Mouse (Mus musculus) spleen, adult 12 weeks (tissue): ENCODE results near the gene Reep3.

ENCODE experiments used
- DNase-seq: peaks from one replicate; pipeline ENCODE4 v3.0.0; 2022; ENCODE audit warnings: low spot score

Reep3 gene

GRCm38 (mm10) chr10:67109635-67110034 lies 12.9 kb upstream of the Reep3 start:
- no peak for DNase-seq

- no peak for DNase-seq
These were observed 11.4 kb upstream of the Reep3 start for GRCm38 (mm10) chr10:67108096-67108495.

GRCm38 (mm10) chr10:67107017-67107761 lies 10.4 kb upstream of the Reep3 start:
- DNase-seq = no peak

GRCm38 (mm10) chr10:67106400-67106799 lies 9.7 kb upstream of the Reep3 start:
- no peak for DNase-seq

- no peak for DNase-seq
These were observed 8.8 kb upstream of the Reep3 start for GRCm38 (mm10) chr10:67105331-67106217.

- no peak for DNase-seq
These were observed 7.8 kb upstream of the Reep3 start for GRCm38 (mm10) chr10:67104543-67104942.

- no peak for DNase-seq
These were observed 4.1 kb upstream of the Reep3 start for GRCm38 (mm10) chr10:67100831-67101251.

- DNase-seq = no peak
These were observed 3.4 kb upstream of the Reep3 start for GRCm38 (mm10) chr10:67100011-67100661.

- no peak for DNase-seq
These were observed 2.6 kb upstream of the Reep3 start for GRCm38 (mm10) chr10:67099183-67099929.

GRCm38 (mm10) chr10:67098408-67099050 lies 1.8 kb upstream of the Reep3 start:
- no peak for DNase-seq

- no peak for DNase-seq
These were observed 849 bp upstream of the Reep3 start for GRCm38 (mm10) chr10:67097437-67098150.

- DNase-seq = peak; percentile 50
These were observed 736 bp downstream of the Reep3 start, which contains the start of gene Jmjd1c for GRCm38 (mm10) chr10:67095798-67096620. Gene Jmjd1c (plus strand): TSS chr10:67096125.

GRCm38 (mm10) chr10:67094922-67095321 lies 1.8 kb downstream of the Reep3 start:
- DNase-seq = no peak

GRCm38 (mm10) chr10:67090611-67091010 lies 6.1 kb downstream of the Reep3 start:
- DNase-seq = no peak

GRCm38 (mm10) chr10:67087447-67088226 lies 9.1 kb downstream of the Reep3 start:
- no peak for DNase-seq

GRCm38 (mm10) chr10:67085916-67086315 lies 10.8 kb downstream of the Reep3 start:
- DNase-seq = no peak

- no peak for DNase-seq
These were observed 11.6 kb downstream of the Reep3 start for GRCm38 (mm10) chr10:67085124-67085523.

GRCm38 (mm10) chr10:67083446-67084166 lies 13.1 kb downstream of the Reep3 start:
- DNase-seq = no peak
